Mouse (Mus musculus) forebrain, embryonic 13.5 days (tissue): Measurements from ENCODE around the gene Odf3. TPM values are rescaled to one million over a fixed set of nuclear protein-coding genes. Genes with fewer than 3 reads are reported as not detected.
"Not testable (repeated sequence)": the region's sequence is repeated elsewhere in the genome, so short reads cannot be mapped to it uniquely, and the experiment has no call there.

Experiments used
- ATAC-seq: fragments of 200-750 bp; cut with Nextera tagmentation; 2 replicates; pipeline ENCODE4 v1.8.0; 2017
- H3K27ac ChIP-seq: fragments of 300-500 bp; sonication (generic); 2 replicates; pipeline ENCODE4 v1.5.1; 2015; ENCODE audit warnings: inconsistent platforms, mild to moderate bottlenecking, moderate library complexity
- H3K27me3 ChIP-seq: fragments of 300-500 bp; sonication (generic); 2 replicates; pipeline ENCODE4 v1.6.1; 2015; ENCODE audit warnings: mild to moderate bottlenecking, inconsistent platforms
- H3K36me3 ChIP-seq: fragments of 300-500 bp; sonication (generic); 2 replicates; pipeline ENCODE4 v1.6.1; 2015; ENCODE audit warnings: mild to moderate bottlenecking, inconsistent platforms; ENCODE audit not compliant: poor library complexity, severe bottlenecking
- H3K4me1 ChIP-seq: fragments of 300-500 bp; sonication (generic); 2 replicates; pipeline ENCODE4 v1.6.1; 2015; ENCODE audit warnings: inconsistent platforms
- H3K4me2 ChIP-seq: fragments of 300-500 bp; sonication (generic); 2 replicates; pipeline ENCODE4 v1.6.1; 2015; ENCODE audit warnings: inconsistent platforms, mild to moderate bottlenecking, moderate library complexity
- H3K4me3 ChIP-seq: fragments of 300-500 bp; sonication (generic); 2 replicates; pipeline ENCODE4 v1.5.1; 2015; ENCODE audit warnings: mild to moderate bottlenecking, inconsistent platforms
- H3K9ac ChIP-seq: fragments of 300-500 bp; sonication (generic); 2 replicates; pipeline ENCODE4 v1.6.1; 2015; ENCODE audit warnings: mild to moderate bottlenecking, inconsistent platforms
- H3K9me3 ChIP-seq: fragments of 300-500 bp; sonication (generic); replicated peaks from 2 replicates; pipeline ENCODE4 v1.6.1; 2016; ENCODE audit warnings: inconsistent platforms
- WGBS: fragments of 180-500 bp; shearing (Covaris S2); methylation state at CpG from one replicate; pipeline ENCODE4 v1.1.7; 2015; 5-methylcytosine and 5-hydroxymethylcytosine counted together
- polyA plus RNA-seq: library from polyadenylated mRNA; unstranded; fragments of >200 nt; fragmentation: Nextera tagmentation; extraction: Ambion mirVana; gene quantifications from 2 replicates; pipeline ENCODE4 v1.2.1, GENCODE M21; 2015

The Odf3 gene
- polyA plus RNA-seq, 1 experiment from 2014 or later = not detected

DNA sequence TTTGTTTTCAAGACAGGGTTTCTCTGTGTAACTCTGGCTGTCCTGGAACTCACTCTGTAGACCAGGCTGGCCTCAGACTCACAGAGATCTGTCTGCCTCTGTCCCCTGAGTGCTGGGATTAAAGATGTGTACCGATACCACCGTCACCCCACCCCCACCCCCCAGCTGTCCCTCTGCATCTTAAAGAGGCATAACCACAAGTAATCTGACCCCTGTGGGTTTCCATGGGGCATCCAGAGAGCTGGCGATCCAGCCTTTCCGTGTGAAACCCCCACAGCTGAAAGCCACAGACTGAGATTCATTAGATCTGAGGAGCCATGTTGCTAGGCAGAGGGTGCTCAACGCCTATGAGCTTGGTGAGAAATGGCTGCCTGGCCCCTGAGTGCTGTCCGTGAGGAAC, 12.4 kb downstream of the Odf3 start:
- Histone ChIP-seq H3K9ac (peak overlapping the region; percentile 13; the same call in 1 of the 2 replicates), H3K4me1 (peaks cover 29% of the 10 kb centered on the region), H3K27ac (no peak overlapping the region), H3K4me2 (no peak overlapping the region), H3K4me3 (no peak overlapping the region), H3K36me3 (peaks cover 66% of the 10 kb centered on the region), H3K27me3 (no peaks in the 10 kb centered on the region), H3K9me3 (no peaks in the 10 kb centered on the region)
- no peak for ATAC-seq
- 81% methylated on average over 6 of the region's 6 CpGs for WGBS

DNA sequence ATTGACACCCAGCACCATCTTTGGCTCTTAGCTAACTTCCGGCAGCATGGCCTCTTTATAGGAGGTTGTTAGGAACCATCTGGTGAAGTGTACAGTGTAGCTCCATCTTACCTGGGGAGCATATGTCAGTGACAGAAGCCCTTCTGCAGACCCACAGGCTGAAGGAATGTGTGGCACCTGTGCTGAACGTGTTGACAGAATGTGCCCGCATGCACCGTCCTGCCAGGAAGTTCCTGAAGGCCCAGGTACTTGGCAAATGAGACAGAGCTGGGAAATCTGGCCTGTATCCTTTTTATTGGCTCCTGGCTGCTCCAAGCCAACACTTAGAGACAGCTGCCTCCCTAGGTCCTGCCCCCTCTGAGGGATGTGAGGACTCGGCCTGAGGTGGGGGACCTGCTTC, 13.1 kb downstream of the Odf3 start:
- Histone ChIP-seq H3K9ac (no peak overlapping the region), H3K4me2 (no peak overlapping the region), H3K9me3 (no peaks in the 10 kb centered on the region), H3K27me3 (no peaks in the 10 kb centered on the region), H3K4me3 (no peak overlapping the region), H3K4me1 (peaks cover 21% of the 10 kb centered on the region), H3K27ac (no peak overlapping the region), H3K36me3 (peaks cover 69% of the 10 kb centered on the region)
- no peak for ATAC-seq
- WGBS = 88% methylated on average over 5 of the region's 5 CpGs

DNA sequence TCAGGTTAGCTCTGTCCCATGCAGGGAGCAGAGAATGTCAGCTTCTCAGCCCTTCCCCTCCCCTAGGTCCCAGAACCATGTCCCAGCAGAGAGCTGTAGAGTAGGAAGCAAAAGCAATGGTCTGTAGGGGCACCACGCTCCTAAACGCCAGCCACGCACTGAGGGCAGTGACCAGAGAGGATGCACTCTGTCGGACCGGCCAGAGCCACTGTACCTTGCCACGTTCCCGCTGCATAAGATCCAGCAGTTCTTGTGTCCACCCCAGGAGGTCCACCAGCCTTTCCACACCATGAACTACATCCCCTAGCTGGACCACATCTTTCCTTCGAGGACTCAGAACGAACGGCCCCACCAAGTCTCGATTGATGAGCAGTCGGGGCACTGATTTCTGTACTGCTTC, 17.2 kb downstream of the Odf3 start:
- H3K36me3 ChIP-seq = peaks cover 65% of the 10 kb centered on the region
- no peak for ATAC-seq
- no peak overlapping the region; the same call in 1 of the 2 replicates for H3K27ac ChIP-seq
- H3K4me1 ChIP-seq = no peaks in the 10 kb centered on the region
- H3K9me3 ChIP-seq = no peaks in the 10 kb centered on the region
- H3K4me2 ChIP-seq = no peak overlapping the region
- H3K27me3 ChIP-seq = no peaks in the 10 kb centered on the region
- H3K4me3 ChIP-seq = no peak overlapping the region
- WGBS = 89% methylated on average over 12 of the region's 12 CpGs
- H3K9ac ChIP-seq = no peak overlapping the region

- H3K4me3 ChIP-seq = no peak overlapping the region
- H3K27ac ChIP-seq = no peak overlapping the region
- peaks cover 38% of the 10 kb centered on the region for H3K36me3 ChIP-seq
- H3K27me3 ChIP-seq = no peaks in the 10 kb centered on the region
- H3K4me2 ChIP-seq = no peak overlapping the region
- H3K9ac ChIP-seq = no peak overlapping the region
- 89% methylated on average over 4 of the region's 4 CpGs for WGBS
- no peaks in the 10 kb centered on the region for H3K4me1 ChIP-seq
- H3K9me3 ChIP-seq = no peaks in the 10 kb centered on the region
- no peak for ATAC-seq
These were observed 26.6 kb downstream of the Odf3 start for GRCm38 (mm10) chr7:140874224-140874623.

DNA sequence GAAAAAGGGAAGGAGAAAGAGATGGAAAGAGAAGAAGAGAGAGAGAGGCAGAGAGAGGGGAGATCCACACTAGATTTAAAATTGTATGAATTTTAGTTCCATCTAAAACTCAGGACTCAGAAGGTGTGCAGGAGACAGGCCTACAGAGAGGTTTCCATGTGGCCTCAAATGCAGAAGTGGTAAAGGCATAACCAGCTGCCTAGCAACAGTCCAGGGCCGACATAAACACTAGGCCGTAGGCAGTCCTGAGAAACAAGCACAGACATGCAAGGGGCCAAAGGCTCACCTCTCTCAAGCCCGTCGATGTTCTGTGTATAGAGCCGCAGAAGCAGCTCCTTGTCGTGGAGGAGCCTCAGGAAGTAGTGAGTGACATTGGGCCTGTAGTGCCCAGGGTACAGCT, 29.8 kb downstream of the Odf3 start:
- ATAC-seq = no peak
- H3K27ac ChIP-seq = no peak overlapping the region
- WGBS = 89% methylated on average over 6 of the region's 6 CpGs
- no peak overlapping the region for H3K4me3 ChIP-seq
- H3K9me3 ChIP-seq = no peaks in the 10 kb centered on the region
- H3K9ac ChIP-seq = no peak overlapping the region
- no peak overlapping the region for H3K4me2 ChIP-seq
- peaks cover 33% of the 10 kb centered on the region for H3K36me3 ChIP-seq
- no peaks in the 10 kb centered on the region for H3K27me3 ChIP-seq
- peaks cover 7% of the 10 kb centered on the region for H3K4me1 ChIP-seq

- ATAC-seq = no peak
- H3K36me3 ChIP-seq = peaks cover 35% of the 10 kb centered on the region
- H3K9me3 ChIP-seq = no peaks in the 10 kb centered on the region
- no peaks in the 10 kb centered on the region for H3K27me3 ChIP-seq
- H3K4me3 ChIP-seq = no peak overlapping the region
- no peak overlapping the region for H3K4me2 ChIP-seq
- no peak overlapping the region for H3K9ac ChIP-seq
- H3K27ac ChIP-seq = no peak overlapping the region
- peaks cover 22% of the 10 kb centered on the region for H3K4me1 ChIP-seq
- WGBS = 89% methylated on average over 7 of the region's 7 CpGs
These were observed 31.8 kb downstream of the Odf3 start for GRCm38 (mm10) chr7:140879355-140879754.

DNA sequence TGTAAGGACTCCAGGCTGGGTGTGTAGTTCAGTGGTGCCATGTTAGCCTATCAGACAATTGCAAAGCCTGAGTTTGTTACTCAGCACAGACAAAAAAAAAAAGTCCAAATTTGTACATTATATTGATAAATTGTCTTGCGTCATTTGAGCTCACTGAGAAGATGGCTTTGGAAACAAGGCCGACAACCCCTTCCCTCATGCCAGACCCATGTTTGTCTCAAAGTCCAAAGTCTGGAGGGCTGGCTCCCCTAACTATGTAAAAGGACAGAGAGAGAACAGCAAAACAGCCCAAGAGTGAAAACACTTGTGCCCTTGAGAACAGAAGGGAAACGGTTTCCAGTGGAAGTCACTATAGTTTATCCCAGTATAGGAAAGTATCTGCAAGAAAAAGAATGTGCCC, 32.8 kb downstream of the Odf3 start:
- no peak overlapping the region for H3K4me2 ChIP-seq
- H3K9ac ChIP-seq = 0 out of 2 replicates have a peak overlapping the region, but pooled peaks have one; percentile 21
- H3K36me3 ChIP-seq = peaks cover 33% of the 10 kb centered on the region; the same call in 1 of the 2 replicates
- H3K9me3 ChIP-seq = no peaks in the 10 kb centered on the region
- H3K4me1 ChIP-seq = peaks cover 22% of the 10 kb centered on the region
- no peak for ATAC-seq
- no peak overlapping the region for H3K27ac ChIP-seq
- H3K4me3 ChIP-seq = no peak overlapping the region
- H3K27me3 ChIP-seq = no peaks in the 10 kb centered on the region
- 88% methylated on average over 3 of the region's 3 CpGs for WGBS

DNA sequence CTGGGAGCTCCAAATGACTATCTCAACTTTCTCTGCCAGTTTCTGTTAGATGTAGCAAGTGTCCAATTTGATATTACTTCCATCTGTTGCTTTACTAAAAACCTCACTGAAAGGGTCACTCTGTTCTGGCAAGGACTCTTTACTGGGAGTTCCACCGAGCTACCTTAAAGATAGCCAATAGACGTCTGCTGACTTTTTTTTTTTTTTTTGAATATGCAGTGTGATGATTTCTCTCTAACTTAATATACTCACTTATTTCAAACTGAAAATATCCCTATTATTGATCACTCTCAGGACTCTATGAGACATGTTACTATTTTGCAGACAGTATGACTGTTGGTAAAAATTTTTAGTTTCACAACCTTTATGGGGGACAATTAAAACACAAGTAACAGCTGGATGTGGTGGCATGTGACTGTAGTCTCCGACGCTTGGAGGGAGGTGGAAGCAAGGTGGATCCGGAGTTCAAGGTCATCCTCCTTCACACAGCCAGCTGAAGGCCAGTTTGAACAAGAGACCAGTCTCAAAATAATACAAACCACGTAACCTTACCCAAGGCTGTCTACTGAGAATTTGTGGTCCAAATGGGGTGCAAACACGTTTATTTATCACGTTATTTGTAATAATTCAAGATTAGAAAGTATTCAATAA, 33.4 kb downstream of the Odf3 start:
- Histone ChIP-seq H3K9me3 (no peaks in the 10 kb centered on the region), H3K27ac (no peak overlapping the region; the same call in 1 of the 2 replicates)

DNA sequence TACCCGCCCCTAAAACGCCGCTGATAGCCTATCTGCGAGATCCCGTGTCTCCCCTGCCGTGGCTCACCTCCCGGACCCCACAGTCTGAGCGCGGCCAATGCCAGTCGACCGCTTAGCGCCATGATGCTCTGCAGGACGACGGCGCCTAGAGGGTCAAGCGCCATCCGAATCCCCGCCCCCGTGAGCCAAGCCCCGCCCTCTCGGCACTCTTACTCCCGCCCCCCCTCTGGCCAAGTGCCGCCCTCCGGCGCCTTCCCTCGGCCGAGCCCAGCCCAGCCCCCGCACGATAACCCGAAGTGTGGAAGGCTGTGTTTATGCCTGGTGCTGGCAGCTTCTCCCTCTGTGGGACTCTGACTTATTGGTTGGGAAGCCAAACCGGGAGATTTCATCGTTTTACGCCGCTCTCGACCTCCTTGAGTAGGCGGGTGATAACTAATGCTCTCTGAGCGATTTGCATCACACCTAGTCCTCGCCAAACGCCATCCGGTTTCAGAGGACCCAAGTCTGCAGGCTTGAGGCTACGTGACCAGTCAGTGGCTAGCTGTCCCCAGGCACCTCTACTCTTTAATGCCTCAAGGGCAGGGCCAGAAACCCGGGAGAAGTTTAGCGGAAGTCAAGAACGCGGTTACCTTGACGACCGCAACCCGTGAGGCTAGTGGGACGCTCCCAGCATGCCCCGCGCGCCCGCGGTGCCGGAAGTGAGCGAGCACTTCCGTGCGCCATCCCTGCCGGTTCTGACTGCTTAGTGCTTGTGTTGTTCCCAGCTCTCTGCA, 34.3 kb downstream of the Odf3 start, which contains the start of the genes Psmd13 and Sirt3:
Gene Psmd13 (plus strand): TSS at position 273 of the 773 bp plus-strand sequence.
Gene Sirt3 (minus strand): TSS at position 614 of the 773 bp plus-strand sequence.
- H3K9ac ChIP-seq = peak within 1 kb of the TSS; percentile 80
- H3K4me2 ChIP-seq = peak within 1 kb of the TSS; percentile 73
- H3K4me3 ChIP-seq = peak within 1 kb of the TSS; percentile 82
- H3K9me3 ChIP-seq = no peaks in the 10 kb centered on the region
- peaks cover 31% of the 10 kb centered on the region for H3K36me3 ChIP-seq
- H3K27me3 ChIP-seq = no peaks in the 10 kb centered on the region
- H3K4me1 ChIP-seq = peaks cover 22% of the 10 kb centered on the region
- ATAC-seq = peak; percentile 97
- peak within 1 kb of the TSS; percentile 83 for H3K27ac ChIP-seq
- under 1% methylated on average over 58 of the region's 59 CpGs for WGBS

More for the DNA sequence above, 33.4 kb downstream of the Odf3 start:
- 24% methylated on average over 8 of the region's 8 CpGs for WGBS
- peak overlapping the region; percentile 82 for H3K4me3 ChIP-seq
- peak overlapping the region; percentile 80 for H3K9ac ChIP-seq
- no peak for ATAC-seq
- H3K4me1 ChIP-seq = peaks cover 22% of the 10 kb centered on the region
- H3K4me2 ChIP-seq = peak overlapping the region; percentile 73
- H3K36me3 ChIP-seq = peaks cover 29% of the 10 kb centered on the region; the same call in 1 of the 2 replicates
- H3K27me3 ChIP-seq = no peaks in the 10 kb centered on the region

GRCm38 (mm10) chr7:140882469-140882803, 34.8 kb downstream of the Odf3 start:
- WGBS = under 1% methylated on average over 12 of the region's 12 CpGs
- peak overlapping the region; percentile 80 for H3K9ac ChIP-seq
- H3K4me2 ChIP-seq = peak overlapping the region; percentile 73
- peaks cover 32% of the 10 kb centered on the region for H3K36me3 ChIP-seq
- peak overlapping the region; percentile 83; the same call in 1 of the 2 replicates for H3K27ac ChIP-seq
- H3K4me3 ChIP-seq = peak overlapping the region; percentile 82
- H3K27me3 ChIP-seq = no peaks in the 10 kb centered on the region
- no peak for ATAC-seq
- peaks cover 22% of the 10 kb centered on the region for H3K4me1 ChIP-seq
- H3K9me3 ChIP-seq = no peaks in the 10 kb centered on the region

DNA sequence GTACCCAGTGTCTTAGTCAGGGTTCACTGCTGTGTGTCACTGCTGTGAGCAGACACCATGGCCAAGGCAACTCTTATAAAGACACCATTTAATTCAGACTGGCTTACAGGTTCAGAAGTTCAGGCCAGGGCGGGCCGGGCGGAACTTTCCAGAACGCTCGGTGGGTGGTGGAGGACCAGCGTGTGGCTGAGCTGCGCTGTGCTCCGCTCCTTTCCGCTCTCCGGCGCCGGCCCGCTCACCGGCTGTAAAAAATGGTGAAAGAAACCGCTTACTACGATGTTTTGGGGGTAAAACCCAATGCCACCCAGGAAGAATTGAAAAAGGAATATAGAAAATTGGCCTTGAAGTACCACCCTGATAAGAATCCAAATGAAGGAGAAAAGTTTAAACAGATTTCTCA, 43.0 kb downstream of the Odf3 start:
- H3K9me3 ChIP-seq, H3K4me3 ChIP-seq, H3K27ac ChIP-seq, H3K27me3 ChIP-seq, ATAC-seq, H3K9ac ChIP-seq, H3K4me1 ChIP-seq, H3K4me2 ChIP-seq: not testable (repeated sequence)
- 96% methylated on average over 16 of the region's 16 CpGs for WGBS
- peaks cover 80% of the 10 kb centered on the region for H3K36me3 ChIP-seq

DNA sequence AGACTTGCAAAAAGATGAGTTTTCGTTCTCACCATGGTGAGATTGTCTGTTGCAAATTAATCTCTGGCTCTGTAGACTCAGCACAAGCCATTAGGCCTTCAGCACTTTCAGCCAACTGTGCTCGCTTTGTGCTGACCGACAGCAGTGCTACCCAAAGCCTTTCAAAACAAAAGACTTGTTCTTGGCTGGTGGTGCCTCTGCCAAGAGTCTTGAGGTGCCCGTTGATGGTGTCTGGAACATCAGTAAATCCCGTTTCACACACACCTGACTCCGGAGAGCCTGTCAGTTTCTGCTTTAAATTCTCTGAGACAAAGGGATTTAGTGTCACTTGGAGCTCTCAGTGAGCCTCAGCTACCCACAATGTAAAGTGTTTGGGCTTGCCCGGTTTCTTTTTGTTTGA, 46.4 kb downstream of the Odf3 start:
- no peaks in the 10 kb centered on the region for H3K27me3 ChIP-seq
- H3K36me3 ChIP-seq = peaks cover 82% of the 10 kb centered on the region
- no peak overlapping the region for H3K27ac ChIP-seq
- H3K9ac ChIP-seq = no peak overlapping the region
- H3K4me3 ChIP-seq = no peak overlapping the region
- H3K9me3 ChIP-seq = no peaks in the 10 kb centered on the region
- H3K4me2 ChIP-seq = no peak overlapping the region
- no peaks in the 10 kb centered on the region for H3K4me1 ChIP-seq
- 87% methylated on average over 7 of the region's 7 CpGs for WGBS
- ATAC-seq = no peak
